Mouse (Mus musculus): ENCODE measurements around the gene Tbata. TPM values are rescaled to one million over a fixed set of nuclear protein-coding genes. Genes with fewer than 3 reads are reported as not detected.

Gene Tbata
- total and polyA plus RNA-seq, 3 experiments: not detected

- Histone ChIP-seq H3K4me1 (ENCODE audit: control insufficient read depth in 1 of 2, insufficient read depth in 2 of 2, low read length in 2 of 2) (no peaks in the 10 kb centered on the region), H3K79me2 (ENCODE audit: control insufficient read depth, insufficient read depth, low read length, poor library complexity) (no peaks in the 10 kb centered on the region), H3K36me3 (ENCODE audit: control insufficient read depth in 1 of 2, insufficient read depth in 2 of 2, low read length in 2 of 2) (no peaks in the 10 kb centered on the region), H3K27ac (ENCODE audit: control insufficient read depth, low read depth, low read length) (no peak overlapping the region), H3K4me3 (ENCODE audit: control insufficient read depth in 1 of 2, insufficient read depth in 1 of 2, low read depth in 2 of 2, low read length in 2 of 2) (no peak overlapping the region), H3K9me3 (replicated peaks; ENCODE audit: insufficient read depth, low read length) (no peaks in the 10 kb centered on the region), H3K27me3 (ENCODE audit: control insufficient read depth in 1 of 2, insufficient read depth in 2 of 2, low read length in 2 of 2) (no peaks in the 10 kb centered on the region), H3K9ac (ENCODE audit: control insufficient read depth, low read depth, low read length, poor library complexity, severe bottlenecking) (no peak overlapping the region)
- no peak for TF ChIP-seq POLR2AphosphoS2 (IDR thresholded peaks at IDR 0.05; ENCODE audit: low read length)
- TF ChIP-seq TAL1 (IDR thresholded peaks at IDR 0.05; ENCODE audit: low read length): no peak
- DNase-seq (ENCODE audit: low read depth, low spot score): no peak
These were observed 60.0 kb downstream of the Tbata start for GRCm38 (mm10) chr10:61231756-61232155.

GRCm38 (mm10) chr10:61232858-61233567 lies 61.3 kb downstream of the Tbata start:
- Histone ChIP-seq H3K27me3 (ENCODE audit: control insufficient read depth in 1 of 2, insufficient read depth in 2 of 2, low read length in 2 of 2) (no peaks in the 10 kb centered on the region), H3K9me3 (replicated peaks; ENCODE audit: insufficient read depth, low read length) (no peaks in the 10 kb centered on the region), H3K27ac (ENCODE audit: control insufficient read depth, low read depth, low read length) (no peak overlapping the region), H3K9ac (ENCODE audit: control insufficient read depth, low read depth, low read length, poor library complexity, severe bottlenecking) (no peak overlapping the region), H3K36me3 (ENCODE audit: control insufficient read depth in 1 of 2, insufficient read depth in 2 of 2, low read length in 2 of 2) (no peaks in the 10 kb centered on the region), H3K79me2 (ENCODE audit: control insufficient read depth, insufficient read depth, low read length, poor library complexity) (no peaks in the 10 kb centered on the region), H3K4me1 (ENCODE audit: control insufficient read depth in 1 of 2, insufficient read depth in 2 of 2, low read length in 2 of 2) (no peaks in the 10 kb centered on the region), H3K4me3 (ENCODE audit: control insufficient read depth in 1 of 2, insufficient read depth in 1 of 2, low read depth in 2 of 2, low read length in 2 of 2) (no peak overlapping the region)
- no peak for DNase-seq (ENCODE audit: low read depth, low spot score)
- TF ChIP-seq CTCF (IDR thresholded peaks at IDR 0.05 in 2 of 3, conservative IDR thresholded peaks at IDR 0.05 in 1 of 3; ENCODE audit: control insufficient read depth in 1 of 3, insufficient read depth in 1 of 3, low read depth in 2 of 3, low read length in 3 of 3, poor library complexity in 1 of 3, severe bottlenecking in 1 of 3) (no peak), MAZ (IDR thresholded peaks at IDR 0.05; ENCODE audit: low read depth, low read length) (no peak), GATA1 (IDR thresholded peaks at IDR 0.05; ENCODE audit: low read depth, low read length) (no peak), USF2 (IDR thresholded peaks at IDR 0.05; ENCODE audit: borderline replicate concordance in 1 of 2, insufficient read depth in 1 of 2, low read depth in 1 of 2, low read length in 2 of 2) (no peak), ZC3H11A (IDR thresholded peaks at IDR 0.05; ENCODE audit: low read depth, low read length) (no peak), MYC (IDR thresholded peaks at IDR 0.05; ENCODE audit: low read depth, low read length) (no peak), MAFK (IDR thresholded peaks at IDR 0.05; ENCODE audit: borderline replicate concordance, low read depth, low read length) (no peak), HCFC1 (IDR thresholded peaks at IDR 0.05; ENCODE audit: low read depth, low read length) (no peak), MXI1 (IDR thresholded peaks at IDR 0.05; ENCODE audit: low read depth, low read length) (no peak), TBP (IDR thresholded peaks at IDR 0.05; ENCODE audit: low read depth, low read length) (no peak), ZNF384 (IDR thresholded peaks at IDR 0.05; ENCODE audit: low read depth, low read length) (no peak), USF1 (IDR thresholded peaks at IDR 0.05; ENCODE audit: low read depth, low read length) (no peak), UBTF (IDR thresholded peaks at IDR 0.05; ENCODE audit: borderline replicate concordance, insufficient read depth, low read depth, low read length) (no peak), RCOR1 (IDR thresholded peaks at IDR 0.05; ENCODE audit: low read depth, low read length) (no peak), ELF1 (IDR thresholded peaks at IDR 0.05; ENCODE audit: low read depth, low read length) (no peak), ZKSCAN1 (IDR thresholded peaks at IDR 0.05; ENCODE audit: low read depth, low read length) (no peak)
